Mouse (Mus musculus): ENCODE data around the gene Rpl6.

- TF ChIP-seq EP300 (IDR thresholded peaks at IDR 0.05; ENCODE audit: low read depth), result no peak
- no peak for TF ChIP-seq CTCF (IDR thresholded peaks at IDR 0.05; ENCODE audit: low read depth)
These were observed 10.4 kb downstream of the Rpl6 start for GRCm38 (mm10) chr5:121214707-121215106.
